Mouse (Mus musculus): ENCODE measurements around the gene Rap1a. TPM values are rescaled to one million over a fixed set of nuclear protein-coding genes. Genes with fewer than 3 reads are reported as not detected.

The Rap1a gene
- total and polyA plus RNA-seq, 2 experiments from 2014 or later = 17.8 to 91.0 TPM

DNA sequence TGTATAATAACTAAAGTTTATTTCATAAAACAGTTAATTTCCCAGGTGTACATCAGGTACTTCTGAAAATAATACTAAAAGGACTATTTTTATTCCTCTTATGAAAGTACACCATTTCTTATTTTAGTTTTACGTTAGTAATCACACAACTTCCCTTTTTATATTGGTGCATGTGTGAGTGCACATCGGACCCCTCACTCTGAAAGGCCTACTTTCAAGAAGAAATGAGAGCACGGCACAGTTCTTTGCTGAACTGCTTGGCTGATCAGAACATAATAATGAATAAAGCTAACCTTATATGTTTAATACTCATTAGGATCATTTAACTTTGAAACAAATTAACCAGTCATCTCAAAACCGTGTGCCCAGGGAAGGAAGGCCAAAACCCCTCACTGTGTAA, 4.4 kb downstream of the Rap1a start:
- 73% methylated on average over 4 of the region's 4 CpGs for WGBS

DNA sequence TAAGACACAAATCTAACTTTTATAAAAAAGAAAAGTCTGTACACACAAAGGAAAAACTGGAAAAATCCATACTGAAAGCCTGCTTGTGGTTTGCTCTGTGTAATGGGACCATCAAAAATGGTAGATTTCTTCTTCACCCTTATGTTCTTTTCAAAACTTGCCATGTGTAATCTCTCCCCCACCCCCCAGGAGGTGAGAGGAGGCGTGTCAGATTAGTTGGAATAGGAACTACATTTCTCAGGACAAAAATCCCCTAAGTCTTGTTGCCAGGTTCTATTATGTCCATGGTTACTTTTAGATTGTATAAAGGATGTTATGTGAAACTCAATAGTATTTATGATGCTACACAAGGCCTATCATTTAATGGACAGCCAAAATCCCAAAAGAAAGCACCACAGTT, 6.8 kb downstream of the Rap1a start:
- Histone ChIP-seq H3K9me3 (replicated peaks; ENCODE audit: control insufficient read depth, low read length) (no peaks in the 10 kb centered on the region), H3K4me1 (ENCODE audit: control insufficient read depth, insufficient read depth) (peaks cover 13% of the 10 kb centered on the region), H3K9ac (replicated peaks; ENCODE audit: low read depth, low read length) (no peak overlapping the region), H3K27me3 (ENCODE audit: control insufficient read depth, insufficient read depth, low read length) (no peaks in the 10 kb centered on the region), H3K4me3 (ENCODE audit: low read depth, low read length) (no peak overlapping the region), H3K36me3 (replicated peaks; ENCODE audit: control insufficient read depth, insufficient read depth, low read length) (no peaks in the 10 kb centered on the region), H3K4me2 (ENCODE audit: low read depth, low read length) (no peak overlapping the region), H3K27ac (ENCODE audit: low read depth) (no peak overlapping the region)
- WGBS = 83% methylated on average over 1 of the region's 1 CpGs
- TF ChIP-seq CTCF (IDR thresholded peaks at IDR 0.05; ENCODE audit: low read depth) (no peak), EP300 (IDR thresholded peaks at IDR 0.05; ENCODE audit: low read depth) (no peak)
- DNase-seq (ENCODE audit: low spot score) (no peak), ATAC-seq (ENCODE audit: insufficient read depth, low read depth) (no peak)

More for the DNA sequence above, 4.4 kb downstream of the Rap1a start:
- no peak overlapping the region for H3K27ac ChIP-seq (ENCODE audit: low read depth)
- ATAC-seq (ENCODE audit: insufficient read depth, low read depth) (no peak), DNase-seq (ENCODE audit: low spot score) (no peak)
- TF ChIP-seq EP300 (IDR thresholded peaks at IDR 0.05; ENCODE audit: low read depth) = no peak
- no peak for TF ChIP-seq CTCF (IDR thresholded peaks at IDR 0.05; ENCODE audit: low read depth)
- no peaks in the 10 kb centered on the region for H3K9me3 ChIP-seq (replicated peaks; ENCODE audit: control insufficient read depth, low read length)
- H3K9ac ChIP-seq (replicated peaks; ENCODE audit: low read depth, low read length) = no peak overlapping the region
- H3K36me3 ChIP-seq (replicated peaks; ENCODE audit: control insufficient read depth, insufficient read depth, low read length) = no peaks in the 10 kb centered on the region
- no peak overlapping the region for H3K4me3 ChIP-seq (ENCODE audit: low read depth, low read length)
- H3K4me1 ChIP-seq (ENCODE audit: control insufficient read depth, insufficient read depth) = peaks cover 24% of the 10 kb centered on the region
- H3K4me2 ChIP-seq (ENCODE audit: low read depth, low read length) = no peak overlapping the region
- no peaks in the 10 kb centered on the region for H3K27me3 ChIP-seq (ENCODE audit: control insufficient read depth, insufficient read depth, low read length)

DNA sequence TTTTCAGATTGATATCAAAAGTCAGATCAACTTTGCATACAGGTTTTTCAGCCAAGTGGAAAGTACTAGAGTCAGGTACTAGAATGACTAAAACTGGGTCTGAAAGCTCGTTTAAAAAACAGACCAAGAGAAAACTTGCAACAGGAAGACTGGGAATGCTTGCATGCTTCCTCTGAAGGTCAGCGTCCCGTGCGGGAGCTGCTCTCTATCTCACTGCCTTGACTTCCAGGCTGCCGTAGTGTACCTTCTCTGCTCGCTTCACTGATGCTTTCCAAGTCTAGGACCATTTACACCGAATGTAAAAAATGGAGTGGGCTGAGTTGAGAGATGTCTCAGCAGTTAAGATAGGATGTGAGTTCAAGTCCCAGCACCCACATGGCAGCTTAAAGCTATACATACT, 8.8 kb downstream of the Rap1a start:
- ATAC-seq (ENCODE audit: insufficient read depth, low read depth) (no peak), DNase-seq (ENCODE audit: low spot score) (no peak)
- Histone ChIP-seq H3K4me1 (ENCODE audit: control insufficient read depth, insufficient read depth) (no peaks in the 10 kb centered on the region), H3K9ac (replicated peaks; ENCODE audit: low read depth, low read length) (no peak overlapping the region), H3K9me3 (replicated peaks; ENCODE audit: control insufficient read depth, low read length) (0 out of 2 replicates have a peak, but pooled peaks cover 5% of the 10 kb centered on the region), H3K27me3 (ENCODE audit: control insufficient read depth, insufficient read depth, low read length) (no peaks in the 10 kb centered on the region), H3K36me3 (replicated peaks; ENCODE audit: control insufficient read depth, insufficient read depth, low read length) (no peaks in the 10 kb centered on the region), H3K4me3 (ENCODE audit: low read depth, low read length) (no peak overlapping the region), H3K4me2 (ENCODE audit: low read depth, low read length) (no peak overlapping the region), H3K27ac (ENCODE audit: low read depth) (no peak overlapping the region)
- no peak for TF ChIP-seq EP300 (IDR thresholded peaks at IDR 0.05; ENCODE audit: low read depth)
- TF ChIP-seq CTCF (IDR thresholded peaks at IDR 0.05; ENCODE audit: low read depth) = no peak
- WGBS = 71% methylated on average over 7 of the region's 7 CpGs

DNA sequence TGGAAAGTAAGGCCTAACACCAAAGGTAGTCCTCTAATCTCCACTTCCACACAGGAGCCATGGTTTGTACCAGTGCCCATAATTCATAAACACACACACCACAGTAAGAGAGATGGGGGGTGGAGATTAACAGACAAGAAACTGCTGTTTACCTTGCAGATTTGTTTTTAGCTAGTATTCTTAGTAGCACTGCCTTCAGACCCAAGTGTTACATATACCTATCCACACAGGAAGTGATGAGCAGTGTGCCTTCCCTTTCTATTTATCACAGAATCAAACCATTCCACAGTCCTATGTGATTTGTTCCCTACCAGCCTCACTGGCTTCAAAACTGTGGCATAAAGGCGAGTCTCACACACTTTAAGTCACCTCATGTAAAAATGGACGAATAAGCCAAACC, 10.0 kb downstream of the Rap1a start:
- ATAC-seq (ENCODE audit: insufficient read depth, low read depth) (no peak), DNase-seq (ENCODE audit: low spot score) (no peak)
- H3K4me3 ChIP-seq (ENCODE audit: low read depth, low read length) = no peak overlapping the region
- H3K9ac ChIP-seq (replicated peaks; ENCODE audit: low read depth, low read length) = no peak overlapping the region
- WGBS = 93% methylated on average over 2 of the region's 2 CpGs
- H3K36me3 ChIP-seq (replicated peaks; ENCODE audit: control insufficient read depth, insufficient read depth, low read length) = 0 out of 2 replicates have a peak, but pooled peaks cover 5% of the 10 kb centered on the region
- no peaks in the 10 kb centered on the region for H3K27me3 ChIP-seq (ENCODE audit: control insufficient read depth, insufficient read depth, low read length)
- H3K27ac ChIP-seq (ENCODE audit: low read depth) = no peak overlapping the region
- no peaks in the 10 kb centered on the region for H3K4me1 ChIP-seq (ENCODE audit: control insufficient read depth, insufficient read depth)
- H3K9me3 ChIP-seq (replicated peaks; ENCODE audit: control insufficient read depth, low read length) = 0 out of 2 replicates have a peak, but pooled peaks cover 5% of the 10 kb centered on the region
- H3K4me2 ChIP-seq (ENCODE audit: low read depth, low read length) = no peak overlapping the region
- TF ChIP-seq CTCF (IDR thresholded peaks at IDR 0.05; ENCODE audit: low read depth) (no peak), EP300 (IDR thresholded peaks at IDR 0.05; ENCODE audit: low read depth) (no peak)

DNA sequence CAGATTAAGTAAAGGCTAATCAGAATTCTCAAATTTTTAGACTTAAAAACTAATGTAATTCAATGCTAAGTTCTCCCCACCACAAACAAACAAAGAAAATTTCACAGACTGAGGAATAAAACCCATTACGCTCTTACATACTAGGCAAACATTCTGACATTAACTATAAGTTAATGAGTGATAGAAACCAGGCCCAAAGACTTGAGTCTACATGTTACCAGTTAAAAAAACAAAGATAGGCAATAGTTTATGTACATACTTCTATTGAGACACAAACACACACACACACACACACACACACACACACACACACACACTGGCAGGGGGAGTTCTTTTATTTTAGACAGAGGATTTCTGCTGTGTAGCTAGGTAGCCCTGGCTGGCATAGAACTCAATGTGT, 10.8 kb downstream of the Rap1a start:
- no peak overlapping the region for H3K4me3 ChIP-seq (ENCODE audit: low read depth, low read length)
- no peak for ATAC-seq (ENCODE audit: insufficient read depth, low read depth)
- WGBS = 93% methylated on average over 1 of the region's 1 CpGs

DNA sequence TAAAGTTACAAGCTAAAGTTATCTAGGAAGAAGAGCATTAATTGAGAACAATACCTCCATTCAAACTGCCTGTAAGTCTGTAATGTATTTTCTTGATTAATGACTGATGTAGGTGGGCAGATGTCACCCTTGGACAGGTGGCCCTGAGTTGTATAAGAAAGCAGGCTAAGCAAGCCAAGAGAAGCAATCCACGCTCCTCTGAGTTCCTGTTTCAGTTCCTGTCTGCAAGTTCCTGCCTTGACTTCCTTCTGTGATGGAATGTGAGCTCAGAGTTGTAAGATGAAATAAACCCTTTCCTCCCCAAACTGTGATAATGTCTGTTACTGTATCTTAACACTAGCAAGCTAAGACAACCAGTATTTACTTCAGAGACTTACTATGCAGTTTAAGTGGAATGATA, 11.4 kb downstream of the Rap1a start:
- no peaks in the 10 kb centered on the region for H3K4me1 ChIP-seq (ENCODE audit: control insufficient read depth, insufficient read depth)
- DNase-seq (ENCODE audit: low spot score) (no peak), ATAC-seq (ENCODE audit: insufficient read depth, low read depth) (no peak)
- H3K36me3 ChIP-seq (replicated peaks; ENCODE audit: control insufficient read depth, insufficient read depth, low read length) = 0 out of 2 replicates have a peak, but pooled peaks cover 5% of the 10 kb centered on the region
- H3K27me3 ChIP-seq (ENCODE audit: control insufficient read depth, insufficient read depth, low read length) = no peaks in the 10 kb centered on the region
- no peak overlapping the region for H3K27ac ChIP-seq (ENCODE audit: low read depth)
- no peak overlapping the region for H3K4me2 ChIP-seq (ENCODE audit: low read depth, low read length)
- H3K9ac ChIP-seq (replicated peaks; ENCODE audit: low read depth, low read length) = no peak overlapping the region
- 0 out of 2 replicates have a peak, but pooled peaks cover 5% of the 10 kb centered on the region for H3K9me3 ChIP-seq (replicated peaks; ENCODE audit: control insufficient read depth, low read length)
- TF ChIP-seq EP300 (IDR thresholded peaks at IDR 0.05; ENCODE audit: low read depth) (no peak), CTCF (IDR thresholded peaks at IDR 0.05; ENCODE audit: low read depth) (no peak)
- no peak overlapping the region for H3K4me3 ChIP-seq (ENCODE audit: low read depth, low read length)
- WGBS = 78% methylated on average over 1 of the region's 1 CpGs

More for the DNA sequence above, 10.8 kb downstream of the Rap1a start:
- 0 out of 2 replicates have a peak, but pooled peaks cover 5% of the 10 kb centered on the region for H3K9me3 ChIP-seq (replicated peaks; ENCODE audit: control insufficient read depth, low read length)
- no peak overlapping the region for H3K9ac ChIP-seq (replicated peaks; ENCODE audit: low read depth, low read length)
- H3K4me2 ChIP-seq (ENCODE audit: low read depth, low read length) = no peak overlapping the region
- TF ChIP-seq EP300 (IDR thresholded peaks at IDR 0.05; ENCODE audit: low read depth) (no peak), CTCF (IDR thresholded peaks at IDR 0.05; ENCODE audit: low read depth) (no peak)
- H3K4me1 ChIP-seq (ENCODE audit: control insufficient read depth, insufficient read depth) = no peaks in the 10 kb centered on the region
- H3K36me3 ChIP-seq (replicated peaks; ENCODE audit: control insufficient read depth, insufficient read depth, low read length) = 0 out of 2 replicates have a peak, but pooled peaks cover 5% of the 10 kb centered on the region
- no peak for DNase-seq (ENCODE audit: low spot score)
- H3K27me3 ChIP-seq (ENCODE audit: control insufficient read depth, insufficient read depth, low read length) = no peaks in the 10 kb centered on the region
- H3K27ac ChIP-seq (ENCODE audit: low read depth) = no peak overlapping the region

Data from heart, postnatal 0 days (tissue).